Mouse (Mus musculus) gastrocnemius, postnatal 25 days (tissue): ENCODE measurements around the gene Clip4. TPM values are rescaled to one million over a fixed set of nuclear protein-coding genes. Genes with fewer than 3 reads are reported as not detected.

Source experiments
- DNase-seq: peaks from one replicate; pipeline ENCODE4 v3.0.0; 2022
- total RNA-seq, 2 experiments: library from RNA; stranded (reverse); gene quantifications; 1 replicate in 1 of 2; 2 replicates in 1 of 2; pipeline ENCODE4 v1.2.3; 2021

The Clip4 gene
- total RNA-seq, 2 experiments from 2014 or later, result 116 to 121 TPM

- no peak for DNase-seq
Measured at GRCm38 (mm10) chr17:71872976-71873375, 104.7 kb downstream of the Clip4 start.

- DNase-seq, result no peak
Measured at GRCm38 (mm10) chr17:71874077-71874476, 105.8 kb downstream of the Clip4 start.

GRCm38 (mm10) chr17:71874795-71875194 is 106.5 kb downstream of the Clip4 start:
- no peak for DNase-seq

- no peak for DNase-seq
Measured at GRCm38 (mm10) chr17:71875492-71875891, 107.2 kb downstream of the Clip4 start.

DNA sequence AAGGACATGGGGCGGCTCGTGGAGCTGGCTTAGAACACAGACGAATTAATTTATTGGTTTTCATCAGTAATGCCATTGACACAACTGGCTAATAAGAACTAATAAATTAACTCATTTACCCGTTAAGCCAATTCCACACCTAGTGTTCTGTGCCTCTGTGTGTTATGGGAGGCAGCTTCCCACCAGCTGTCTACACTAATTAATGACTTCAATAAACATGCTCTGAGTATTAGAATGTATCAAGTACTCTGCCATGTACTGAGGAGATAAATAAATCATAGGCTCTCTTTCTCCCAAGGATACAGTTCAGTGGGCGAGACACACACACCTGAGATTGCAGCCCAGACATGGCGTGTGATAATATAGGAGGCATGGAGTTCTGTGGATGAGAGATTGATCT is 113.1 kb downstream of the Clip4 start:
- no peak for DNase-seq

- DNase-seq, result no peak
Measured at GRCm38 (mm10) chr17:71909107-71909506, 140.8 kb downstream of the Clip4 start.

DNA sequence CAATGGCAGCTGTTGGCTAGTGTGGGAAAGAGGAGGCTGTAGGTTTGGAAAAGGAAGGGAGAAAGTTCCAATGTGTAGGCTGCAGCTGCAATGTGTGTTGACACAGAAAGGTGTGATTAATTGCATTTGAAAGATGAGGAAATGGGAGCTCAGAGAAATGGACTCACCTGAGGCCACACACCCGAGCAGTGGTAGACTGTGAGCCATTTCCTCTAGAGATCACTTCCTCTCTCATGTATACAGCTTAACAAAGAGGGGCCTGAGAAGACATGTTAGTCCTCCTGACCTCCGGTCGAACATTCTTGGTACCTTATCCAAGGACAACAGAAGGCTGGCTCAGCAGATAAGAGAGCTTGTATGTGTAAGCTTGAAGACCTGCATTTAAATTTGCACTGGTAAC is 144.9 kb downstream of the Clip4 start:
- no peak for DNase-seq

Other genes with a start within 250 kb of the Clip4 start
- gene Ndc80, start 241.6 kb upstream of the Clip4 start, total RNA-seq, result 1 to 10 TPM in 1 of 2 experiments, under 1 TPM in 1; 0.31 to 1.1 TPM
- gene Spdya, start 216.4 kb upstream of the Clip4 start, total RNA-seq, result under 1 TPM; 0.13 to 0.33 TPM
- gene Wdr43, start 152.6 kb upstream of the Clip4 start, total RNA-seq, result 10 to 100 TPM; 21.2 to 28.4 TPM
- gene Togaram2, start 95.2 kb upstream of the Clip4 start, total RNA-seq, result 1 to 10 TPM; 2.3 to 6.4 TPM
- gene Pcare, start 15.6 kb upstream of the Clip4 start, total RNA-seq, result under 1 TPM in 1 of 2 experiments, not detected in 1; 0.16 TPM